Mouse (Mus musculus) kidney, embryonic 14.5 days (tissue): ENCODE data around the gene Rnf217. TPM values are rescaled to one million over a fixed set of nuclear protein-coding genes. Genes with fewer than 3 reads are reported as not detected.
A peak's percentile ranks its signal among the peaks of the same experiment; 100 is the strongest.

ENCODE experiments used
- ATAC-seq: fragments of 200-750 bp; cut with Nextera tagmentation; 2 replicates; pipeline ENCODE4 v1.8.0; 2017; ENCODE audit warnings: moderate number of reproducible peaks, mild to moderate bottlenecking, moderate TSS enrichment, moderate library complexity; ENCODE audit not compliant: low FRiP score, low TSS enrichment
- H3K27ac ChIP-seq: fragments of 300-500 bp; sonication (generic); 2 replicates; pipeline ENCODE4 v1.5.1; 2014; ENCODE audit warnings: low read depth, mild to moderate bottlenecking, low read length, moderate library complexity, mixed read lengths
- H3K27me3 ChIP-seq: fragments of 300-500 bp; sonication (generic); 2 replicates; pipeline ENCODE4 v1.6.1; 2014; ENCODE audit warnings: mild to moderate bottlenecking, low read length; ENCODE audit not compliant: control insufficient read depth, insufficient read depth
- H3K36me3 ChIP-seq: fragments of 300-500 bp; sonication (generic); 2 replicates; pipeline ENCODE4 v1.6.1; 2014; ENCODE audit warnings: low read length, mixed read lengths; ENCODE audit not compliant: control insufficient read depth, insufficient read depth
- H3K4me1 ChIP-seq: fragments of 300-500 bp; sonication (generic); 2 replicates; pipeline ENCODE4 v1.6.1; 2014; ENCODE audit warnings: low read length, mixed read lengths; ENCODE audit not compliant: control insufficient read depth, insufficient read depth
- H3K4me2 ChIP-seq: fragments of 300-500 bp; sonication (generic); replicated peaks from 2 replicates; pipeline ENCODE4 v1.6.1; 2014; ENCODE audit warnings: low read depth, mild to moderate bottlenecking, low read length
- H3K4me3 ChIP-seq: fragments of 300-500 bp; sonication (generic); 2 replicates; pipeline ENCODE4 v1.5.1; 2014; ENCODE audit warnings: mild to moderate bottlenecking, low read length
- H3K9ac ChIP-seq: fragments of 300-500 bp; sonication (generic); 2 replicates; pipeline ENCODE4 v1.6.1; 2014; ENCODE audit warnings: low read depth, mild to moderate bottlenecking, low read length, moderate library complexity
- H3K9me3 ChIP-seq: fragments of 300-500 bp; sonication (generic); 2 replicates; pipeline ENCODE4 v1.6.1; 2016; ENCODE audit warnings: low read length; ENCODE audit not compliant: control insufficient read depth
- WGBS: fragments of 180-500 bp; shearing (Covaris S2); extraction: QIAGEN DNeasy Blood & Tissue Kit; methylation state at CpG from one replicate; pipeline ENCODE4 v1.1.7; 2014; 5-methylcytosine and 5-hydroxymethylcytosine counted together
- polyA plus RNA-seq: library from polyadenylated mRNA; unstranded; fragments of >200 nt; fragmentation: Nextera tagmentation; extraction: Ambion mirVana; gene quantifications from 2 replicates; pipeline ENCODE4 v1.2.1, GENCODE M21; 2014

The Rnf217 gene
- polyA plus RNA-seq, 1 experiment from 2014 or later: 2.5 TPM

DNA sequence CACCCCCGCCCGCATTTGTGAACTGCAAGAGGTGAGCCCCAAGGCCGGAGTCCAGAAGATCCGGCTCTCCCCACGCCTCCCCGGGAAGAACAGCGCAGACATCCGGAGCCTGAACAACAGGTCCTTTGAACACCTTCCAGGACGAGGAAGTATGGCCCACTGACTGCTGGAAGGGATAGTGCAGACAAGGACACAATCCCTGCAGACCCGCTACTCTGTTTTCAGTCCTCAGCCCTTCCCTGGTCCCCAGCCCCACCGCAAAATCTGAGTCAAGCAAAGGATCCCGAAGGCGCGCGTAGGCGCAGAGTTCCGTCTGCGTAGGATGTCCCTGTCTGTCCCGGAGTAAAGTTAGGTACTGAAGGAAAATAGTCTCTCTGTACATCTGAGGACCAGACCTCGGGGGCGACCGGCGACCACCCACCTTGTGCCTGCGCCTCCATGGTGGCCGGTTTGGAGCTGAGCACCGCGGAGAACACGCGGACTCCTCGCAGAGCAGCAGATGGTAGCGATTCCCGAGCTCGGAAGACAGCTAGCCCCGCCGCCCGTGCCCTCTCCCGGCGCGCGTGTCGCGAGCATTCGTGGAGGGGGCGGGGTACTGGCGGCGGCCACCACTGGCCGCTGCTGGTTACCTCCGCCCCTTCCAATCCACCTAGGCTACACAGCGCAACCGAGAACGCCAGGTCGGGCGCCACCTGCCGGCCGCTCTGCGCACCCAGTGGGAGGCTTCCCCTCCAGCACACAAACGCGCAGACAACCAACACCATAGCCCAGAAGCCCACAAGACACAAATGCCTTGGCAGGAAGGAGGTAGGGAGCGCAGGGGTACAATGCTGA is 163.5 kb downstream of the Rnf217 start, which contains the start of gene Tpd52l1:
Tpd52l1 (minus strand) TSS at position 668 of the 834 bp plus-strand sequence.
- H3K4me2 ChIP-seq: peak within 1 kb of the TSS; percentile 60
- H3K27me3 ChIP-seq: no peaks in the 10 kb centered on the region
- H3K9ac ChIP-seq: peak within 1 kb of the TSS; percentile 56
- H3K36me3 ChIP-seq: no peaks in the 10 kb centered on the region
- 1% methylated on average over 52 of the region's 59 CpGs for WGBS
- H3K4me1 ChIP-seq: no peaks in the 10 kb centered on the region
- ATAC-seq: peak; percentile 99
- H3K4me3 ChIP-seq: peak within 1 kb of the TSS; percentile 62
- no peak within 1 kb of the TSS for H3K27ac ChIP-seq
- H3K9me3 ChIP-seq: no peaks in the 10 kb centered on the region

- Histone ChIP-seq H3K9me3 (no peaks in the 10 kb centered on the region), H3K36me3 (no peaks in the 10 kb centered on the region), H3K27ac (no peak overlapping the region), H3K27me3 (no peaks in the 10 kb centered on the region), H3K9ac (no peak overlapping the region), H3K4me3 (no peak overlapping the region), H3K4me2 (no peak overlapping the region), H3K4me1 (no peaks in the 10 kb centered on the region)
- no peak for ATAC-seq
- 83% methylated on average over 7 of the region's 7 CpGs for WGBS
Measured at GRCm38 (mm10) chr10:31444206-31444605, 164.8 kb downstream of the Rnf217 start.

Other genes with a start within 250 kb of the Rnf217 start
- 39.2 and 54.8 TPM in 2 replicates for gene Tpd52l1, start 163.2 kb downstream of the Rnf217 start, polyA plus RNA-seq